8 mouse cellular contexts compared by ENCODE assay signal in genomic region chr10:76801841-76802499, GRCm38 (mm10).
A peak's percentile ranks its signal among the peaks of the same experiment; 100 is the strongest.
DNase-seq lines count a peak whose midpoint lies in the region; TF ChIP-seq lines count a peak whose summit lies in the region.
"Had no signal": no experiment of that assay in that cellular context is flagged by ENCODE, and none has a peak within 500 bp of the region (broad histone marks: within the 10 kb centered on the region; RNA-seq: fewer than 3 reads in every experiment).

No protein-coding gene starts in this region.

- DNase-seq in layer of hippocampus, adult 2 months (ENCODE audit: low spot score in 2 of 2) = peak in 1 of 2 experiments; percentile 18
- DNase-seq in layer of hippocampus, adult 9-10 months (ENCODE audit: low spot score) = no peak
- DNase-seq in adipocyte (ENCODE audit: low spot score) = peak; percentile 2
- DNase-seq in cerebellum, adult 18-20 months = peak; percentile 86 to 94
- peak; percentile 18 to 35 for DNase-seq in left cerebral cortex, adult 8-10 months (ENCODE audit: low spot score in 2 of 2)
- DNase-seq in urinary bladder, postnatal 10 days (ENCODE audit: low spot score) = no peak
- DNase-seq in yolk sac, embryonic 10.5 days (ENCODE audit: low spot score) = no peak

- H3K27ac ChIP-seq in layer of hippocampus, adult 2 months = peak overlapping the region; percentile 30

- no peak for TF ChIP-seq CTCF in layer of hippocampus, adult 2 months (conservative IDR thresholded peaks at IDR 0.05)

- H3K4me3 ChIP-seq in layer of hippocampus, adult 2 months = no peak overlapping the region
- H3K4me3 ChIP-seq: megakaryocyte, embryonic 14.5 days had no signal

Comparison
In these comparisons a context has a peak if more than half of its experiments do, and no peak if none do; other contexts are left out.
1. DNase-seq: peak in adipocyte (single experiment), cerebellum, adult 18-20 months (2 of 2) and left cerebral cortex, adult 8-10 months (2 of 2); none in layer of hippocampus, adult 9-10 months (single experiment), urinary bladder, postnatal 10 days (single experiment) and yolk sac, embryonic 10.5 days (single experiment).